ENCODE assay signal across 24 mouse cellular contexts in genomic region chr14:97489427-97490347, GRCm38 (mm10).
DNase-seq lines count a peak whose midpoint lies in the region; ATAC-seq and TF ChIP-seq lines count a peak whose summit lies in the region.
"Had no signal": no experiment of that assay in that cellular context is flagged by ENCODE, and none has a peak within 500 bp of the region (broad histone marks: within the 10 kb centered on the region; RNA-seq: fewer than 3 reads in every experiment).

No protein-coding gene starts in this region.

- H3K27me3 ChIP-seq in forebrain, embryonic 15.5 days = no peaks in the 10 kb centered on the region
- H3K27me3 ChIP-seq: CH12.LX; embryonic facial prominence, embryonic 13.5 days; liver, embryonic 13.5 days; Patski had no signal

- H3K4me2 ChIP-seq in forebrain, embryonic 15.5 days (replicated peaks) = no peak overlapping the region
- H3K4me2 ChIP-seq: embryonic facial prominence, embryonic 13.5 days; liver, embryonic 13.5 days had no signal

- intact Hi-C loops in left cerebral cortex, postnatal 4 days (cut with DNase I) = no loop called here
- intact Hi-C loops in heart, postnatal 14 days (cut with DNase I) = no loop called here

- H3K9ac ChIP-seq in forebrain, embryonic 15.5 days (replicated peaks) = no peak overlapping the region
- H3K9ac ChIP-seq: embryonic facial prominence, embryonic 13.5 days; liver, embryonic 13.5 days had no signal

- H3K4me3 ChIP-seq in forebrain, embryonic 15.5 days = no peak overlapping the region
- H3K4me3 ChIP-seq: embryonic facial prominence, embryonic 13.5 days; erythroblast, embryonic 14.5 days; gastrocnemius, adult 2 months; liver, embryonic 13.5 days had no signal

- no peak for TF ChIP-seq POLR2A in brain, embryonic 14.5 days (IDR thresholded peaks at IDR 0.05; ENCODE audit: borderline replicate concordance, extremely low read depth, insufficient read depth, insufficient read length, poor library complexity, severe bottlenecking)

- no peak overlapping the region for H3K27ac ChIP-seq in forebrain, embryonic 15.5 days (replicated peaks)
- H3K27ac ChIP-seq: embryonic facial prominence, embryonic 13.5 days; gastrocnemius, adult 2 months; liver, embryonic 13.5 days had no signal

- no peaks in the 10 kb centered on the region for H3K9me3 ChIP-seq in forebrain, embryonic 15.5 days
- H3K9me3 ChIP-seq: embryonic facial prominence, embryonic 13.5 days; liver, embryonic 13.5 days had no signal

- H3K36me3 ChIP-seq in forebrain, embryonic 15.5 days = no peaks in the 10 kb centered on the region
- H3K36me3 ChIP-seq: embryonic facial prominence, embryonic 13.5 days; G1E; liver, embryonic 13.5 days had no signal

- ATAC-seq in forebrain, embryonic 15.5 days (replicated peaks) = peak; percentile 61
- ATAC-seq: intestine, postnatal 0 days; Patski had no signal

- TF ChIP-seq CTCF in brain, embryonic 14.5 days (IDR thresholded peaks at IDR 0.05; ENCODE audit: borderline replicate concordance, extremely low read depth, insufficient read depth, insufficient read length) = no peak

- H3K4me1 ChIP-seq in forebrain, embryonic 15.5 days = 0 out of 2 replicates have a peak, but pooled peaks cover 4% of the 10 kb centered on the region
- H3K4me1 ChIP-seq: embryonic facial prominence, embryonic 13.5 days; liver, embryonic 13.5 days had no signal

- DNase-seq in cerebellum, postnatal 4 days (ENCODE audit: low spot score in 2 of 2) = peak; percentile 25 to 54
- no peak for DNase-seq in cerebellum, adult 9-10 months
- peak; percentile 84 for DNase-seq in left cerebral cortex, postnatal 4 days
- DNase-seq in left cerebral cortex, adult 8-10 months (ENCODE audit: low spot score in 2 of 2) = no peak
- peak; percentile 64 for DNase-seq in brain, embryonic 14.5 days (ENCODE audit: low read depth)
- DNase-seq in heart, postnatal 14 days = no peak
- DNase-seq in heart, adult 8-10 months (ENCODE audit: low spot score) = no peak
- DNase-seq: adrenal gland, postnatal 36 days; B cell, adult 2 months; embryo, embryonic 11 days; gastrocnemius, adult 2 months; kidney, postnatal 4 days; liver, embryonic 13.5 days; lung, adult 2 months; lung, postnatal 14 days; right cerebral cortex, postnatal 14 days; spleen, adult 18-20 months had no signal

- WGBS in forebrain, embryonic 15.5 days = 53% methylated on average over 10 of the region's 10 CpGs

Comparison
In these comparisons a context has a peak if more than half of its experiments do, and no peak if none do; other contexts are left out.
1. DNase-seq: peak in cerebellum, postnatal 4 days (2 of 2), left cerebral cortex, postnatal 4 days (single experiment) and brain, embryonic 14.5 days (single experiment); none in cerebellum, adult 9-10 months (single experiment), left cerebral cortex, adult 8-10 months (0 of 2), heart, postnatal 14 days (0 of 2) and heart, adult 8-10 months (single experiment).